Mouse (Mus musculus): ENCODE results near the gene G6pc2. TPM values are rescaled to one million over a fixed set of nuclear protein-coding genes. Genes with fewer than 3 reads are reported as not detected.

The G6pc2 gene
- polyA plus RNA-seq (2012; rRNA removed): not detected in 2 replicates

- no peak within 1 kb of the TSS for H3K27ac ChIP-seq (ENCODE audit: insufficient read depth, low read length)
- no peak for TF ChIP-seq POLR2A (IDR thresholded peaks at IDR 0.05; ENCODE audit: extremely low read depth, insufficient read depth, low read length)
- TF ChIP-seq CTCF (IDR thresholded peaks at IDR 0.05; ENCODE audit: extremely low read depth, insufficient read depth, low read length): no peak
- H3K4me1 ChIP-seq (ENCODE audit: control insufficient read depth, insufficient read depth, low read length): no peaks in the 10 kb centered on the region
- no peak within 1 kb of the TSS for H3K4me3 ChIP-seq (ENCODE audit: insufficient read depth, low read length)
Measured at GRCm38 (mm10) chr2:69210773-69211172, at the start of gene G6pc2. TSS of gene G6pc2 (plus strand) at chr2:69211073.

GRCm38 (mm10) chr2:69170395-69171077, 40.3 kb upstream of the G6pc2 start:
- TF ChIP-seq CTCF (IDR thresholded peaks at IDR 0.05; ENCODE audit: extremely low read depth, insufficient read depth, low read length) (no peak), POLR2A (IDR thresholded peaks at IDR 0.05; ENCODE audit: extremely low read depth, insufficient read depth, low read length) (no peak)
- Histone ChIP-seq H3K27ac (ENCODE audit: insufficient read depth, low read length) (no peak overlapping the region), H3K4me1 (ENCODE audit: control insufficient read depth, insufficient read depth, low read length) (peaks cover 2% of the 10 kb centered on the region; the same call in 1 of the 2 replicates), H3K4me3 (ENCODE audit: insufficient read depth, low read length) (no peak overlapping the region)

GRCm38 (mm10) chr2:69175296-69175695, 35.6 kb upstream of the G6pc2 start:
- TF ChIP-seq CTCF (IDR thresholded peaks at IDR 0.05; ENCODE audit: extremely low read depth, insufficient read depth, low read length) (no peak), POLR2A (IDR thresholded peaks at IDR 0.05; ENCODE audit: extremely low read depth, insufficient read depth, low read length) (no peak)
- Histone ChIP-seq H3K4me1 (ENCODE audit: control insufficient read depth, insufficient read depth, low read length) (no peaks in the 10 kb centered on the region; the same call in 1 of the 2 replicates), H3K4me3 (ENCODE audit: insufficient read depth, low read length) (no peak overlapping the region), H3K27ac (ENCODE audit: insufficient read depth, low read length) (no peak overlapping the region)

- Histone ChIP-seq H3K4me1 (ENCODE audit: control insufficient read depth, insufficient read depth, low read length) (no peaks in the 10 kb centered on the region; the same call in 1 of the 2 replicates), H3K4me3 (ENCODE audit: insufficient read depth, low read length) (no peak overlapping the region), H3K27ac (ENCODE audit: insufficient read depth, low read length) (no peak overlapping the region)
- TF ChIP-seq POLR2A (IDR thresholded peaks at IDR 0.05; ENCODE audit: extremely low read depth, insufficient read depth, low read length): no peak
- TF ChIP-seq CTCF (IDR thresholded peaks at IDR 0.05; ENCODE audit: extremely low read depth, insufficient read depth, low read length): no peak
Measured at GRCm38 (mm10) chr2:69179721-69180120, 31.2 kb upstream of the G6pc2 start.

GRCm38 (mm10) chr2:69187990-69188389, 22.9 kb upstream of the G6pc2 start:
- Histone ChIP-seq H3K4me3 (ENCODE audit: insufficient read depth, low read length) (no peak overlapping the region), H3K4me1 (ENCODE audit: control insufficient read depth, insufficient read depth, low read length) (peaks cover 7% of the 10 kb centered on the region; the same call in 1 of the 2 replicates), H3K27ac (ENCODE audit: insufficient read depth, low read length) (no peak overlapping the region)
- TF ChIP-seq CTCF (IDR thresholded peaks at IDR 0.05; ENCODE audit: extremely low read depth, insufficient read depth, low read length) (no peak), POLR2A (IDR thresholded peaks at IDR 0.05; ENCODE audit: extremely low read depth, insufficient read depth, low read length) (no peak)

GRCm38 (mm10) chr2:69188732-69189131, 22.1 kb upstream of the G6pc2 start:
- Histone ChIP-seq H3K4me1 (ENCODE audit: control insufficient read depth, insufficient read depth, low read length) (peaks cover 7% of the 10 kb centered on the region; the same call in 1 of the 2 replicates), H3K27ac (ENCODE audit: insufficient read depth, low read length) (no peak overlapping the region; the same call in 1 of the 2 replicates), H3K4me3 (ENCODE audit: insufficient read depth, low read length) (no peak overlapping the region)
- TF ChIP-seq CTCF (IDR thresholded peaks at IDR 0.05; ENCODE audit: extremely low read depth, insufficient read depth, low read length) (no peak), POLR2A (IDR thresholded peaks at IDR 0.05; ENCODE audit: extremely low read depth, insufficient read depth, low read length) (no peak)

GRCm38 (mm10) chr2:69189222-69189621, 21.7 kb upstream of the G6pc2 start:
- TF ChIP-seq POLR2A (IDR thresholded peaks at IDR 0.05; ENCODE audit: extremely low read depth, insufficient read depth, low read length) (no peak), CTCF (IDR thresholded peaks at IDR 0.05; ENCODE audit: extremely low read depth, insufficient read depth, low read length) (no peak)
- Histone ChIP-seq H3K4me1 (ENCODE audit: control insufficient read depth, insufficient read depth, low read length) (peaks cover 7% of the 10 kb centered on the region; the same call in 1 of the 2 replicates), H3K4me3 (ENCODE audit: insufficient read depth, low read length) (no peak overlapping the region), H3K27ac (ENCODE audit: insufficient read depth, low read length) (no peak overlapping the region)

- H3K27ac ChIP-seq (ENCODE audit: insufficient read depth, low read length): no peak overlapping the region
- TF ChIP-seq POLR2A (IDR thresholded peaks at IDR 0.05; ENCODE audit: extremely low read depth, insufficient read depth, low read length) (no peak), CTCF (IDR thresholded peaks at IDR 0.05; ENCODE audit: extremely low read depth, insufficient read depth, low read length) (no peak)
- no peak overlapping the region for H3K4me3 ChIP-seq (ENCODE audit: insufficient read depth, low read length)
- H3K4me1 ChIP-seq (ENCODE audit: control insufficient read depth, insufficient read depth, low read length): peaks cover 7% of the 10 kb centered on the region; the same call in 1 of the 2 replicates
Measured at GRCm38 (mm10) chr2:69191059-69191458, 19.8 kb upstream of the G6pc2 start.

- Histone ChIP-seq H3K27ac (ENCODE audit: insufficient read depth, low read length) (no peak overlapping the region), H3K4me3 (ENCODE audit: insufficient read depth, low read length) (no peak overlapping the region), H3K4me1 (ENCODE audit: control insufficient read depth, insufficient read depth, low read length) (peaks cover 3% of the 10 kb centered on the region; the same call in 1 of the 2 replicates)
- TF ChIP-seq POLR2A (IDR thresholded peaks at IDR 0.05; ENCODE audit: extremely low read depth, insufficient read depth, low read length) (no peak), CTCF (IDR thresholded peaks at IDR 0.05; ENCODE audit: extremely low read depth, insufficient read depth, low read length) (no peak)
Measured at GRCm38 (mm10) chr2:69193555-69193954, 17.3 kb upstream of the G6pc2 start.

GRCm38 (mm10) chr2:69205185-69205584, 5.7 kb upstream of the G6pc2 start:
- TF ChIP-seq CTCF (IDR thresholded peaks at IDR 0.05; ENCODE audit: extremely low read depth, insufficient read depth, low read length) (no peak), POLR2A (IDR thresholded peaks at IDR 0.05; ENCODE audit: extremely low read depth, insufficient read depth, low read length) (no peak)
- Histone ChIP-seq H3K4me1 (ENCODE audit: control insufficient read depth, insufficient read depth, low read length) (no peaks in the 10 kb centered on the region), H3K4me3 (ENCODE audit: insufficient read depth, low read length) (peak overlapping the region; percentile 35; the same call in 1 of the 2 replicates), H3K27ac (ENCODE audit: insufficient read depth, low read length) (no peak overlapping the region)

Measured in cortical plate, adult 2 months (tissue).